Comparison of ENCODE assay signal across 8 mouse cellular contexts in the genomic region with DNA sequence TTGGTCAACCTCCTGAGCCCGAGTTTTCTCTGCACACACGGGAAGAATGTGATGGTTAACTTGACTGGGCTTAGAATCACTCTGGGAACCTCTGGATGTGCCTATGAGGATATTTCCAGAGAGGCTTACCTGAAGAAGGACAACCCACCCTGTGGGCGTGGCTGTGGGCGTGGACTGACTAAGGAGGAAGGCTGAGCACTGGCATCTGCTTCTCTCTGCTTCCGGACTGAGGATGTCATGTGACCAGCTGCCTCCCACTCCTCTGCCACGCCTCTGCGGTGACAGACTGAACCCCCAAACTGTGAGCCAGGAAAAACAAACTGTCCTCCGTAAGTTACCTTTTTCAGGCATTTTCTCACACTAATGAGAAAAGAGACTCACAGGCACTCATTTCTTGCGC. TPM values are rescaled to one million over a fixed set of nuclear protein-coding genes. Genes with fewer than 3 reads are reported as not detected.
DNase-seq lines count a peak whose midpoint lies in the region; ATAC-seq and TF ChIP-seq lines count a peak whose summit lies in the region.

No protein-coding gene starts in this region.

- no peaks in the 10 kb centered on the region for H3K27me3 ChIP-seq in hindbrain, postnatal 0 days (ENCODE audit: insufficient read depth, low read length)
- peaks cover 4% of the 10 kb centered on the region; the same call in 1 of the 2 replicates for H3K27me3 ChIP-seq in liver, embryonic 11.5 days (replicated peaks; ENCODE audit: control insufficient read depth, insufficient read depth, low read length)
- H3K27me3 ChIP-seq in neural tube, embryonic 13.5 days: no peaks in the 10 kb centered on the region

- no peaks in the 10 kb centered on the region for H3K4me1 ChIP-seq in hindbrain, postnatal 0 days (ENCODE audit: insufficient read depth, low read length)
- H3K4me1 ChIP-seq in liver, embryonic 11.5 days (replicated peaks; ENCODE audit: control insufficient read depth, insufficient read depth, low read length): peaks cover 7% of the 10 kb centered on the region; the same call in 1 of the 2 replicates
- H3K4me1 ChIP-seq in neural tube, embryonic 13.5 days (replicated peaks): no peaks in the 10 kb centered on the region

- peak overlapping the region; percentile 11 for H3K4me3 ChIP-seq in hindbrain, postnatal 0 days (ENCODE audit: low read length)
- peak overlapping the region; percentile 23 for H3K4me3 ChIP-seq in liver, embryonic 11.5 days (ENCODE audit: low read depth, low read length)
- peak overlapping the region; percentile 15; the same call in 1 of the 2 replicates for H3K4me3 ChIP-seq in neural tube, embryonic 13.5 days

- peak; percentile 30 to 40 for DNase-seq in heart, adult 18-20 months
- DNase-seq in heart, postnatal 25 days (ENCODE audit: low spot score): no peak
- peak; percentile 73 for DNase-seq in embryo, embryonic 11 days
- peak; percentile 38 for DNase-seq in hindbrain, postnatal 0 days (ENCODE audit: low spot score)
- DNase-seq in liver, embryonic 11.5 days (ENCODE audit: low spot score): peak; percentile 73
- no peak for DNase-seq in MN1 (ENCODE audit: low spot score)
- no peak for DNase-seq in gastrocnemius, adult 8-10 months (ENCODE audit: low spot score in 2 of 2)

- H3K9ac ChIP-seq in hindbrain, postnatal 0 days (replicated peaks; ENCODE audit: low read length): no peak overlapping the region
- no peak overlapping the region for H3K9ac ChIP-seq in liver, embryonic 11.5 days (ENCODE audit: low read depth, low read length)
- H3K9ac ChIP-seq in neural tube, embryonic 13.5 days: no peak overlapping the region

- peak overlapping the region; percentile 31 for H3K4me2 ChIP-seq in hindbrain, postnatal 0 days (ENCODE audit: low read depth, low read length)
- peak overlapping the region; percentile 51 for H3K4me2 ChIP-seq in liver, embryonic 11.5 days
- H3K4me2 ChIP-seq in neural tube, embryonic 13.5 days: peak overlapping the region; percentile 32

- H3K27ac ChIP-seq in hindbrain, postnatal 0 days: no peak overlapping the region
- H3K27ac ChIP-seq in liver, embryonic 11.5 days (ENCODE audit: low read depth, low read length): no peak overlapping the region
- H3K27ac ChIP-seq in neural tube, embryonic 13.5 days (replicated peaks): no peak overlapping the region

- 22% methylated on average over 9 of the region's 9 CpGs for WGBS in hindbrain, postnatal 0 days
- 9% methylated on average over 9 of the region's 9 CpGs for WGBS in liver, embryonic 11.5 days
- WGBS in neural tube, embryonic 13.5 days: 19% methylated on average over 9 of the region's 9 CpGs

- H3K36me3 ChIP-seq in hindbrain, postnatal 0 days (ENCODE audit: insufficient read depth, low read length): no peaks in the 10 kb centered on the region
- H3K36me3 ChIP-seq in liver, embryonic 11.5 days (ENCODE audit: control insufficient read depth, insufficient read depth, low read length): no peaks in the 10 kb centered on the region
- H3K36me3 ChIP-seq in neural tube, embryonic 13.5 days: no peaks in the 10 kb centered on the region

- no peak for TF ChIP-seq CTCF in hindbrain, postnatal 0 days (IDR thresholded peaks at IDR 0.05; ENCODE audit: low read depth)

- intact Hi-C loops in heart, postnatal 25 days (cut with DNase I): loop anchor here (5.0 kb wide), 1 partner anchor 47 kb away; no protein-coding TSS in a partner anchor

- H3K9me3 ChIP-seq in hindbrain, postnatal 0 days (ENCODE audit: low read length): 0 out of 2 replicates have a peak, but pooled peaks cover 2% of the 10 kb centered on the region
- H3K9me3 ChIP-seq in liver, embryonic 11.5 days (ENCODE audit: control insufficient read depth, low read length): no peaks in the 10 kb centered on the region
- no peaks in the 10 kb centered on the region for H3K9me3 ChIP-seq in neural tube, embryonic 13.5 days

- peak; percentile 53; the same call in 1 of the 2 replicates for ATAC-seq in hindbrain, postnatal 0 days
- ATAC-seq in liver, embryonic 11.5 days (replicated peaks; ENCODE audit: low FRiP score): peak; percentile 80
- ATAC-seq in neural tube, embryonic 13.5 days (ENCODE audit: low read depth): no peak

RNA-seq across cellular contexts. Expression of gene Asprv1, which starts 33.3 kb away (rescaled TPM):
- not detected for total RNA-seq in heart, adult 18-20 months (2021)
- total RNA-seq in heart, postnatal 25 days (2021): under 1 TPM in 1 of 2 experiments, not detected in 1; 0.16 TPM
- total RNA-seq in hindbrain, postnatal 0 days (2014; rRNA removed): 0.22 and 0.73 TPM in 2 replicates
- polyA plus RNA-seq in hindbrain, postnatal 0 days (2015; fragmentation: Nextera tagmentation; extraction: Ambion mirVana): 0.99 and 1.0 TPM in 2 replicates
- 0.19 and 0.36 TPM in 2 replicates for polyA plus RNA-seq in liver, embryonic 11.5 days (2014; fragmentation: Nextera tagmentation; extraction: Ambion mirVana)
- polyA plus RNA-seq in neural tube, embryonic 13.5 days (2015; fragmentation: Nextera tagmentation; extraction: Ambion mirVana): 0.88 and 1.1 TPM in 2 replicates
- not detected for total RNA-seq in gastrocnemius, adult 8-10 months (2022)

Comparison
In these comparisons a context has a peak if more than half of its experiments do, and no peak if none do; other contexts are left out.
1. DNase-seq: peak in heart, adult 18-20 months (2 of 2), embryo, embryonic 11 days (single experiment), hindbrain, postnatal 0 days (single experiment) and liver, embryonic 11.5 days (single experiment); none in heart, postnatal 25 days (single experiment), MN1 (single experiment) and gastrocnemius, adult 8-10 months (0 of 2).
2. Peak in every context shown above with its lines, with median percentiles within 50 percentile points of each other: H3K4me2 ChIP-seq and H3K4me3 ChIP-seq.